Mouse (Mus musculus) left cerebral cortex, adult 8-10 months (tissue): ENCODE data around the gene Morn3. TPM values are rescaled to one million over a fixed set of nuclear protein-coding genes. Genes with fewer than 3 reads are reported as not detected.
A peak's percentile ranks its signal among the peaks of the same experiment; 100 is the strongest.
"Not testable (repeated sequence)": the region's sequence is repeated elsewhere in the genome, so short reads cannot be mapped to it uniquely, and the experiment has no call there.

Experiments used
- DNase-seq, 2 experiments: peaks; one replicate each; pipeline ENCODE4 v3.0.0; 2022; ENCODE audit warnings: low spot score in 2 of 2
- total RNA-seq, 4 experiments: library from RNA; stranded (reverse); gene quantifications; 2 replicates each; pipeline ENCODE4 v1.2.4; 2022

Gene Morn3
- total RNA-seq: not detected

GRCm38 (mm10) chr5:123046916-123047315 is at the start of gene Morn3:
Gene Morn3 (minus strand): TSS chr5:123047016.
- DNase-seq: no peak

- no peak for DNase-seq
These were observed 49.5 kb upstream of the Morn3 start for GRCm38 (mm10) chr5:123096299-123096698.

GRCm38 (mm10) chr5:123094238-123094991 is 47.6 kb upstream of the Morn3 start:
- no peak for DNase-seq

GRCm38 (mm10) chr5:123093077-123093633 is 46.3 kb upstream of the Morn3 start:
- no peak for DNase-seq

GRCm38 (mm10) chr5:123090560-123091306 is 43.9 kb upstream of the Morn3 start:
- DNase-seq: no peak

- DNase-seq: no peak
These were observed 42.0 kb upstream of the Morn3 start for GRCm38 (mm10) chr5:123088784-123089183.

GRCm38 (mm10) chr5:123086501-123086900 is 39.7 kb upstream of the Morn3 start:
- no peak for DNase-seq

GRCm38 (mm10) chr5:123083340-123084050 is 36.7 kb upstream of the Morn3 start:
- no peak for DNase-seq

GRCm38 (mm10) chr5:123080510-123080909 is 33.7 kb upstream of the Morn3 start:
- DNase-seq: no peak

GRCm38 (mm10) chr5:123080041-123080440 is 33.2 kb upstream of the Morn3 start:
- no peak for DNase-seq

GRCm38 (mm10) chr5:123079568-123079967 is 32.8 kb upstream of the Morn3 start:
- no peak for DNase-seq

GRCm38 (mm10) chr5:123076419-123077281 is 29.8 kb upstream of the Morn3 start:
- DNase-seq: peak in 1 of 2 experiments; percentile 15

GRCm38 (mm10) chr5:123075576-123076418 is 29.0 kb upstream of the Morn3 start:
- peak; percentile 73 to 90 for DNase-seq

- no peak for DNase-seq
These were observed 21.9 kb upstream of the Morn3 start for GRCm38 (mm10) chr5:123068714-123069113.

GRCm38 (mm10) chr5:123068115-123068514 is 21.3 kb upstream of the Morn3 start, which contains the start of gene Tmem120b:
Gene Tmem120b (plus strand): TSS chr5:123068415.
- DNase-seq: no peak

- DNase-seq: no peak
These were observed 20.7 kb upstream of the Morn3 start for GRCm38 (mm10) chr5:123067395-123067995.

- peak in 1 of 2 experiments; percentile 25 for DNase-seq
These were observed 17.4 kb upstream of the Morn3 start for GRCm38 (mm10) chr5:123064207-123064606.

- DNase-seq: no peak
These were observed 16.3 kb upstream of the Morn3 start for GRCm38 (mm10) chr5:123063141-123063540.

GRCm38 (mm10) chr5:123061402-123061749 is 14.6 kb upstream of the Morn3 start:
- not testable (repeated sequence) for DNase-seq
